Mouse (Mus musculus) neural tube, embryonic 12.5 days (tissue): ENCODE results near the gene Nipal3. TPM values are rescaled to one million over a fixed set of nuclear protein-coding genes. Genes with fewer than 3 reads are reported as not detected.

Experiments
- ATAC-seq: fragments of 200-750 bp; cut with Nextera tagmentation; 2 replicates; pipeline ENCODE4 v1.8.0; 2017; ENCODE audit warnings: low read depth, mild to moderate bottlenecking, moderate TSS enrichment, moderate library complexity; ENCODE audit not compliant: low FRiP score
- H3K27ac ChIP-seq: fragments of 300-500 bp; sonication (generic); 2 replicates; pipeline ENCODE4 v1.5.1; 2016
- H3K27me3 ChIP-seq: fragments of 300-500 bp; sonication (generic); replicated peaks from 2 replicates; pipeline ENCODE4 v1.6.1; 2016; ENCODE audit warnings: mild to moderate bottlenecking
- H3K36me3 ChIP-seq: fragments of 300-500 bp; sonication (generic); 2 replicates; pipeline ENCODE4 v1.6.1; 2016; ENCODE audit warnings: mild to moderate bottlenecking
- H3K4me1 ChIP-seq: fragments of 300-500 bp; sonication (generic); 2 replicates; pipeline ENCODE4 v1.6.1; 2016
- H3K4me2 ChIP-seq: fragments of 300-500 bp; sonication (generic); replicated peaks from 2 replicates; pipeline ENCODE4 v1.6.1; 2016; ENCODE audit warnings: mild to moderate bottlenecking
- H3K4me3 ChIP-seq: fragments of 300-500 bp; sonication (generic); 2 replicates; pipeline ENCODE4 v1.5.1; 2016
- H3K9ac ChIP-seq: fragments of 300-500 bp; sonication (generic); 2 replicates; pipeline ENCODE4 v1.6.1; 2016; ENCODE audit warnings: mild to moderate bottlenecking
- H3K9me3 ChIP-seq: fragments of 300-500 bp; sonication (generic); 2 replicates; pipeline ENCODE4 v1.6.1; 2016; ENCODE audit warnings: mild to moderate bottlenecking
- WGBS: fragments of 180-500 bp; shearing (Covaris S2); methylation state at CpG from one replicate; pipeline ENCODE4 v1.1.7; 2016; 5-methylcytosine and 5-hydroxymethylcytosine counted together
- polyA plus RNA-seq: library from polyadenylated mRNA; unstranded; fragments of >200 nt; fragmentation: Nextera tagmentation; extraction: Ambion mirVana; gene quantifications from 2 replicates; pipeline ENCODE4 v1.2.1, GENCODE M21; 2016

The Nipal3 gene
- polyA plus RNA-seq, 1 experiment from 2014 or later, result 3.8 TPM

GRCm38 (mm10) chr4:135498136-135498535 lies 3.3 kb upstream of the Nipal3 start:
- no peaks in the 10 kb centered on the region for H3K36me3 ChIP-seq
- no peak overlapping the region for H3K9ac ChIP-seq
- no peak for ATAC-seq
- H3K27ac ChIP-seq, result no peak overlapping the region
- no peak overlapping the region for H3K4me3 ChIP-seq
- 79% methylated on average over 6 of the region's 6 CpGs for WGBS
- 0 out of 2 replicates have a peak, but pooled peaks cover 7% of the 10 kb centered on the region for H3K9me3 ChIP-seq
- H3K4me2 ChIP-seq, result no peak overlapping the region
- H3K27me3 ChIP-seq, result no peaks in the 10 kb centered on the region
- peaks cover 16% of the 10 kb centered on the region for H3K4me1 ChIP-seq

- peaks cover 16% of the 10 kb centered on the region for H3K4me1 ChIP-seq
- WGBS, result 11% methylated on average over 18 of the region's 18 CpGs
- H3K27me3 ChIP-seq, result no peaks in the 10 kb centered on the region
- H3K9ac ChIP-seq, result no peak overlapping the region
- H3K36me3 ChIP-seq, result no peaks in the 10 kb centered on the region
- H3K9me3 ChIP-seq, result 0 out of 2 replicates have a peak, but pooled peaks cover 5% of the 10 kb centered on the region
- H3K4me3 ChIP-seq, result no peak overlapping the region
- no peak for ATAC-seq
- H3K4me2 ChIP-seq, result peak overlapping the region; percentile 99
- no peak overlapping the region for H3K27ac ChIP-seq
These were observed 972 bp upstream of the Nipal3 start for GRCm38 (mm10) chr4:135495810-135496209.

- Histone ChIP-seq H3K36me3 (no peaks in the 10 kb centered on the region), H3K9ac (no peak overlapping the region), H3K4me1 (peaks cover 16% of the 10 kb centered on the region), H3K4me2 (peak overlapping the region; percentile 99), H3K4me3 (peak overlapping the region; percentile 68), H3K27me3 (no peaks in the 10 kb centered on the region), H3K9me3 (0 out of 2 replicates have a peak, but pooled peaks cover under 1% of the 10 kb centered on the region), H3K27ac (no peak overlapping the region)
- ATAC-seq, result no peak
- 16% methylated on average over 9 of the region's 9 CpGs for WGBS
These were observed 556 bp upstream of the Nipal3 start for GRCm38 (mm10) chr4:135495397-135495791.

GRCm38 (mm10) chr4:135493691-135494520 lies 932 bp downstream of the Nipal3 start:
- H3K4me1 ChIP-seq, result peaks cover 16% of the 10 kb centered on the region
- H3K27me3 ChIP-seq, result no peaks in the 10 kb centered on the region
- H3K4me3 ChIP-seq, result peak overlapping the region; percentile 68
- peak; percentile 17 for ATAC-seq
- no peak overlapping the region for H3K27ac ChIP-seq
- peaks cover 3% of the 10 kb centered on the region; the same call in 1 of the 2 replicates for H3K36me3 ChIP-seq
- peak overlapping the region; percentile 49 for H3K9ac ChIP-seq
- H3K9me3 ChIP-seq, result no peaks in the 10 kb centered on the region
- H3K4me2 ChIP-seq, result peak overlapping the region; percentile 99
- WGBS, result 1% methylated on average over 33 of the region's 33 CpGs

- no peak overlapping the region for H3K9ac ChIP-seq
- peaks cover 3% of the 10 kb centered on the region; the same call in 1 of the 2 replicates for H3K36me3 ChIP-seq
- ATAC-seq, result no peak
- no peak overlapping the region for H3K27ac ChIP-seq
- no peaks in the 10 kb centered on the region for H3K27me3 ChIP-seq
- H3K4me3 ChIP-seq, result peak overlapping the region; percentile 68; the same call in 1 of the 2 replicates
- no peaks in the 10 kb centered on the region for H3K9me3 ChIP-seq
- H3K4me1 ChIP-seq, result peaks cover 16% of the 10 kb centered on the region
- WGBS, result 51% methylated on average over 4 of the region's 4 CpGs
- peak overlapping the region; percentile 99 for H3K4me2 ChIP-seq
These were observed 1.6 kb downstream of the Nipal3 start for GRCm38 (mm10) chr4:135493271-135493670.

- ATAC-seq, result no peak
- Histone ChIP-seq H3K36me3 (peaks cover 3% of the 10 kb centered on the region; the same call in 1 of the 2 replicates), H3K27me3 (no peaks in the 10 kb centered on the region), H3K27ac (no peak overlapping the region), H3K4me3 (no peak overlapping the region), H3K4me1 (peaks cover 8% of the 10 kb centered on the region), H3K4me2 (no peak overlapping the region), H3K9ac (no peak overlapping the region), H3K9me3 (no peaks in the 10 kb centered on the region)
- WGBS, result 92% methylated on average over 7 of the region's 7 CpGs
These were observed 5.6 kb downstream of the Nipal3 start for GRCm38 (mm10) chr4:135489256-135489655.

- H3K27me3 ChIP-seq, result no peaks in the 10 kb centered on the region
- H3K27ac ChIP-seq, result no peak overlapping the region
- H3K4me1 ChIP-seq, result no peaks in the 10 kb centered on the region
- WGBS, result 91% methylated on average over 11 of the region's 11 CpGs
- H3K4me3 ChIP-seq, result no peak overlapping the region
- no peak overlapping the region for H3K9ac ChIP-seq
- no peaks in the 10 kb centered on the region for H3K9me3 ChIP-seq
- no peak overlapping the region for H3K4me2 ChIP-seq
- peaks cover 3% of the 10 kb centered on the region; the same call in 1 of the 2 replicates for H3K36me3 ChIP-seq
- ATAC-seq, result no peak
These were observed 8.5 kb downstream of the Nipal3 start for GRCm38 (mm10) chr4:135486352-135486751.

- no peak overlapping the region for H3K4me2 ChIP-seq
- no peak overlapping the region for H3K4me3 ChIP-seq
- WGBS, result 57% methylated on average over 10 of the region's 10 CpGs
- H3K9ac ChIP-seq, result no peak overlapping the region
- no peaks in the 10 kb centered on the region for H3K9me3 ChIP-seq
- H3K27ac ChIP-seq, result no peak overlapping the region
- peaks cover 3% of the 10 kb centered on the region; the same call in 1 of the 2 replicates for H3K36me3 ChIP-seq
- no peaks in the 10 kb centered on the region for H3K27me3 ChIP-seq
- no peak for ATAC-seq
- H3K4me1 ChIP-seq, result no peaks in the 10 kb centered on the region
These were observed 9.8 kb downstream of the Nipal3 start for GRCm38 (mm10) chr4:135485086-135485485.

GRCm38 (mm10) chr4:135480370-135480769 lies 14.5 kb downstream of the Nipal3 start:
- Histone ChIP-seq H3K36me3 (no peaks in the 10 kb centered on the region), H3K4me2 (no peak overlapping the region), H3K9me3 (no peaks in the 10 kb centered on the region), H3K27me3 (no peaks in the 10 kb centered on the region), H3K9ac (no peak overlapping the region), H3K4me3 (no peak overlapping the region), H3K4me1 (no peaks in the 10 kb centered on the region), H3K27ac (no peak overlapping the region)
- no peak for ATAC-seq
- WGBS, result 81% methylated on average over 9 of the region's 9 CpGs

- Histone ChIP-seq H3K9me3 (no peaks in the 10 kb centered on the region), H3K27ac (no peak overlapping the region), H3K36me3 (0 out of 2 replicates have a peak, but pooled peaks cover 3% of the 10 kb centered on the region), H3K4me3 (no peak overlapping the region), H3K27me3 (no peaks in the 10 kb centered on the region), H3K4me2 (no peak overlapping the region), H3K4me1 (no peaks in the 10 kb centered on the region), H3K9ac (no peak overlapping the region)
- WGBS, result 86% methylated on average over 10 of the region's 10 CpGs
- ATAC-seq, result no peak
These were observed 17.0 kb downstream of the Nipal3 start for GRCm38 (mm10) chr4:135477851-135478250.

- H3K4me2 ChIP-seq, result no peak overlapping the region
- ATAC-seq, result no peak
- no peaks in the 10 kb centered on the region for H3K27me3 ChIP-seq
- no peak overlapping the region for H3K9ac ChIP-seq
- H3K4me3 ChIP-seq, result no peak overlapping the region
- 94% methylated on average over 11 of the region's 11 CpGs for whole genome bisulfite sequencing
- no peaks in the 10 kb centered on the region for H3K9me3 ChIP-seq
- no peaks in the 10 kb centered on the region for H3K36me3 ChIP-seq
- no peaks in the 10 kb centered on the region for H3K4me1 ChIP-seq
- no peak overlapping the region for H3K27ac ChIP-seq
These were observed 31.4 kb downstream of the Nipal3 start for GRCm38 (mm10) chr4:135463406-135463805.

- no peak overlapping the region for H3K4me3 ChIP-seq
- H3K27me3 ChIP-seq, result no peaks in the 10 kb centered on the region
- WGBS, result 28% methylated on average over 12 of the region's 12 CpGs
- 0 out of 2 replicates have a peak overlapping the region, but pooled peaks have one; percentile 10 for H3K9ac ChIP-seq
- no peaks in the 10 kb centered on the region for H3K36me3 ChIP-seq
- H3K4me1 ChIP-seq, result 0 out of 2 replicates have a peak, but pooled peaks cover 3% of the 10 kb centered on the region
- H3K4me2 ChIP-seq, result no peak overlapping the region
- ATAC-seq, result no peak
- H3K9me3 ChIP-seq, result no peaks in the 10 kb centered on the region
- no peak overlapping the region for H3K27ac ChIP-seq
These were observed 41.3 kb downstream of the Nipal3 start for GRCm38 (mm10) chr4:135453572-135453971.
